ENCODE assay signal across 8 mouse cellular contexts in genomic region chr5:120711416-120711815, GRCm38 (mm10). TPM values are rescaled to one million over a fixed set of nuclear protein-coding genes. Genes with fewer than 3 reads are reported as not detected.
DNase-seq lines count a peak whose midpoint lies in the region; ATAC-seq and TF ChIP-seq lines count a peak whose summit lies in the region.

No protein-coding gene starts in this region.

- H3K9me3 ChIP-seq in ES-E14 (ENCODE audit: control insufficient read depth, insufficient read depth, low read depth, low read length), result no peaks in the 10 kb centered on the region
- H3K9me3 ChIP-seq in forebrain, embryonic 11.5 days (ENCODE audit: control insufficient read depth, low read length), result no peaks in the 10 kb centered on the region

- 1% methylated on average over 41 of the region's 43 CpGs for WGBS in forebrain, embryonic 11.5 days
- WGBS in small intestine, adult 2 months, result 1% methylated on average over 41 of the region's 43 CpGs

- peak overlapping the region; percentile 54; the same call in 1 of the 2 replicates for H3K9ac ChIP-seq in ES-E14 (ENCODE audit: insufficient read depth, low read depth, low read length, poor library complexity, severe bottlenecking)
- H3K9ac ChIP-seq in forebrain, embryonic 11.5 days (ENCODE audit: low read length), result peak overlapping the region; percentile 69

- in situ Hi-C loops in ES-E14 (cut with MboI; ENCODE audit: low sequenced_read_pairs in 2 of 2, unreplicated experiment in 2 of 2), result no loop called here

- H3K27me3 ChIP-seq in forebrain, embryonic 11.5 days (ENCODE audit: control insufficient read depth, insufficient read depth, low read length), result peaks cover 42% of the 10 kb centered on the region
- peaks cover 10% of the 10 kb centered on the region for H3K27me3 ChIP-seq in small intestine, adult 2 months (ENCODE audit: control insufficient read depth, insufficient read depth, low read length)

- H3K27ac ChIP-seq in ES-E14 (ENCODE audit: insufficient read depth, low read depth, low read length, poor library complexity, severe bottlenecking), result no peak overlapping the region
- no peak overlapping the region for H3K27ac ChIP-seq in forebrain, embryonic 11.5 days (ENCODE audit: low read depth, low read length)
- H3K27ac ChIP-seq in small intestine, adult 2 months (ENCODE audit: insufficient read depth, low read depth, low read length), result no peak overlapping the region

- no peak for DNase-seq in ES-E14 (ENCODE audit: low read depth, low spot score)
- peak; percentile 77 to 86 for DNase-seq in adrenal gland, postnatal 36 days
- DNase-seq in forebrain, embryonic 11.5 days (ENCODE audit: low spot score), result peak; percentile 64
- DNase-seq in heart, postnatal 14 days, result peak; percentile 44 to 48
- peak; percentile 61 for DNase-seq in left cerebral cortex, adult 11 months (ENCODE audit: low spot score)
- peak; percentile 34 for DNase-seq in lung, postnatal 25 days (ENCODE audit: low spot score)

- peak overlapping the region; percentile 77 for H3K4me2 ChIP-seq in forebrain, embryonic 11.5 days (ENCODE audit: low read depth, low read length, severe bottlenecking)

- ATAC-seq in forebrain, embryonic 11.5 days (replicated peaks; ENCODE audit: low FRiP score), result 0 out of 2 replicates have a peak, but pooled peaks have one; percentile 8
- ATAC-seq in monocyte, adult 5-6 weeks (replicated peaks; ENCODE audit: insufficient number of reproducible peaks, low FRiP score, low TSS enrichment, poor library complexity, severe bottlenecking), result no peak

- TF ChIP-seq POLR2A in small intestine, adult 2 months (IDR thresholded peaks at IDR 0.05; ENCODE audit: low read depth, low read length), result no peak

- intact Hi-C loops in heart, postnatal 14 days (cut with DNase I), result no loop called here

- H3K36me3 ChIP-seq in ES-E14 (ENCODE audit: control insufficient read depth, insufficient read depth, low read length, poor library complexity, severe bottlenecking), result no peaks in the 10 kb centered on the region
- H3K36me3 ChIP-seq in forebrain, embryonic 11.5 days (ENCODE audit: control insufficient read depth, insufficient read depth, low read length), result no peaks in the 10 kb centered on the region
- no peaks in the 10 kb centered on the region for H3K36me3 ChIP-seq in small intestine, adult 2 months (ENCODE audit: control insufficient read depth, insufficient read depth, low read length)

- H3K4me3 ChIP-seq in ES-E14 (ENCODE audit: insufficient read depth in 1 of 2, low read depth in 1 of 2, low read length in 2 of 2, poor library complexity in 1 of 2, severe bottlenecking in 1 of 2), result peak overlapping the region; percentile 43 to 51
- H3K4me3 ChIP-seq in forebrain, embryonic 11.5 days (ENCODE audit: low read depth, low read length), result peak overlapping the region; percentile 53
- peak overlapping the region; percentile 68 for H3K4me3 ChIP-seq in small intestine, adult 2 months (ENCODE audit: low read depth, low read length)

- peaks cover 0 to 8% of the 10 kb centered on the region in 2 experiments; a peak in 2 of 4 replicates for H3K4me1 ChIP-seq in ES-E14 (ENCODE audit: control insufficient read depth in 2 of 2, insufficient read depth in 2 of 2, low read length in 2 of 2, poor library complexity in 1 of 2)
- peaks cover 22% of the 10 kb centered on the region for H3K4me1 ChIP-seq in forebrain, embryonic 11.5 days (replicated peaks; ENCODE audit: control insufficient read depth, insufficient read depth, low read length)
- H3K4me1 ChIP-seq in small intestine, adult 2 months (ENCODE audit: control insufficient read depth, insufficient read depth, insufficient read length, low read length), result peaks cover 3% of the 10 kb centered on the region; the same call in 1 of the 2 replicates

- no peak for TF ChIP-seq CTCF in small intestine, adult 2 months (IDR thresholded peaks at IDR 0.05; ENCODE audit: extremely low read depth, insufficient read length, insufficient replicate concordance, low read depth, low read length)

TF ChIP-seq in ES-E14, 5 proteins besides CTCF, POLR2A, EP300 and RAD21:
- no peak for TF ChIP-seq CHD2 (IDR thresholded peaks at IDR 0.05; ENCODE audit: low read depth, low read length)
- no peak for TF ChIP-seq HCFC1 (IDR thresholded peaks at IDR 0.05; ENCODE audit: borderline replicate concordance, insufficient read depth, low read length)
- no peak for TF ChIP-seq MAFK (IDR thresholded peaks at IDR 0.05; ENCODE audit: insufficient read depth, low read depth, low read length)
- TF ChIP-seq ZNF384 (IDR thresholded peaks at IDR 0.05; ENCODE audit: low read depth, low read length), result no peak
- no peak for TF ChIP-seq ZC3H11A (IDR thresholded peaks at IDR 0.05; ENCODE audit: borderline replicate concordance, low read depth, low read length)
TF ChIP-seq in ES-E14: peak in this region for 0.

RNA-seq across cellular contexts. Expression of gene Dtx1, which starts 0.3 kb away (rescaled TPM):
- total RNA-seq in ES-E14 (2012; rRNA removed), result 13.6 and 29.4 TPM in 2 replicates
- 10 to 100 TPM in 1 of 2 experiments, 1 to 10 TPM in 1; 7.6 to 12.0 TPM for total RNA-seq in adrenal gland, postnatal 36 days (2021)
- 6.4 and 6.6 TPM in 2 replicates for polyA plus RNA-seq in forebrain, embryonic 11.5 days (2014; fragmentation: Nextera tagmentation; extraction: Ambion mirVana)
- total RNA-seq in heart, postnatal 14 days (2021), result 1 to 10 TPM; 1.3 to 3.1 TPM
- 18.1 and 31.1 TPM in 2 replicates for polyA plus RNA-seq in small intestine, adult 2 months (2012; rRNA removed)
- total RNA-seq in monocyte, adult 5-6 weeks (2017), result 5.4 to 12.1 TPM (median 8.1 TPM) in 3 replicates

RNA-seq across cellular contexts. Expression of gene Oas2, which starts 38.2 kb away (rescaled TPM):
- total RNA-seq in ES-E14 (2012; rRNA removed), result 0.85 and 1.3 TPM in 2 replicates
- total RNA-seq in adrenal gland, postnatal 36 days (2021), result 1 to 10 TPM in 1 of 2 experiments, under 1 TPM in 1; 0.49 to 1.8 TPM
- 0.15 TPM in 1 of 2 replicates, not detected in the other for polyA plus RNA-seq in forebrain, embryonic 11.5 days (2014; fragmentation: Nextera tagmentation; extraction: Ambion mirVana)
- total RNA-seq in heart, postnatal 14 days (2021), result under 1 TPM; 0.26 to 0.37 TPM
- 2.9 and 7.4 TPM in 2 replicates for polyA plus RNA-seq in small intestine, adult 2 months (2012; rRNA removed)
- 2.2 to 8.7 TPM (median 5.3 TPM) in 3 replicates for total RNA-seq in monocyte, adult 5-6 weeks (2017)
